Mouse (Mus musculus) frontal cortex, adult (tissue): ENCODE results near the gene Fmo4.
A peak's percentile ranks its signal among the peaks of the same experiment; 100 is the strongest.

Experiments
- ATAC-seq: cut with Nextera tagmentation; 2 replicates; pipeline ENCODE4 v1.9.2; 2017; ENCODE audit warnings: mild to moderate bottlenecking, moderate library complexity, mixed read lengths; ENCODE audit not compliant: low TSS enrichment

Fmo4 gene

GRCm38 (mm10) chr1:162813836-162814156 lies at the start of gene Fmo4:
Fmo4 (minus strand) TSS chr1:162813972.
- ATAC-seq = peak; percentile 81

- no peak for ATAC-seq
Observed at GRCm38 (mm10) chr1:162862328-162862727, 48.6 kb upstream of the Fmo4 start.

GRCm38 (mm10) chr1:162859996-162860605 lies 46.3 kb upstream of the Fmo4 start:
- ATAC-seq = no peak

- no peak for ATAC-seq
Observed at GRCm38 (mm10) chr1:162859545-162859976, 45.8 kb upstream of the Fmo4 start.

- no peak for ATAC-seq
Observed at GRCm38 (mm10) chr1:162858748-162859130, 45.0 kb upstream of the Fmo4 start.

- ATAC-seq = no peak
Observed at GRCm38 (mm10) chr1:162857766-162858747, 44.3 kb upstream of the Fmo4 start.

- no peak for ATAC-seq
Observed at GRCm38 (mm10) chr1:162853812-162854482, 40.2 kb upstream of the Fmo4 start.

- ATAC-seq = no peak
Observed at GRCm38 (mm10) chr1:162847554-162847953, 33.8 kb upstream of the Fmo4 start.

GRCm38 (mm10) chr1:162840211-162840610 lies 26.4 kb upstream of the Fmo4 start:
- no peak for ATAC-seq

- no peak for ATAC-seq
Observed at GRCm38 (mm10) chr1:162838976-162839375, 25.2 kb upstream of the Fmo4 start.

GRCm38 (mm10) chr1:162834342-162834741 lies 20.6 kb upstream of the Fmo4 start:
- ATAC-seq = no peak

GRCm38 (mm10) chr1:162832574-162832953 lies 18.8 kb upstream of the Fmo4 start:
- ATAC-seq = no peak

- ATAC-seq = peak; percentile 65
Observed at GRCm38 (mm10) chr1:162831838-162832573, 18.2 kb upstream of the Fmo4 start.

GRCm38 (mm10) chr1:162819280-162819679 lies 5.5 kb upstream of the Fmo4 start:
- ATAC-seq = peak; percentile 85

GRCm38 (mm10) chr1:162815381-162816127 lies 1.8 kb upstream of the Fmo4 start:
- no peak for ATAC-seq

- ATAC-seq = no peak
Observed at GRCm38 (mm10) chr1:162814932-162815331, 1.2 kb upstream of the Fmo4 start.

GRCm38 (mm10) chr1:162813143-162813835 lies 483 bp downstream of the Fmo4 start:
- ATAC-seq = no peak

GRCm38 (mm10) chr1:162808541-162808940 lies 5.2 kb downstream of the Fmo4 start:
- no peak for ATAC-seq

- no peak for ATAC-seq
Observed at GRCm38 (mm10) chr1:162807441-162807840, 6.3 kb downstream of the Fmo4 start.

- no peak for ATAC-seq
Observed at GRCm38 (mm10) chr1:162805011-162805410, 8.8 kb downstream of the Fmo4 start.

GRCm38 (mm10) chr1:162796441-162796840 lies 17.3 kb downstream of the Fmo4 start:
- no peak for ATAC-seq
